Mouse (Mus musculus): ENCODE results near the gene Tmem63c.

DNA sequence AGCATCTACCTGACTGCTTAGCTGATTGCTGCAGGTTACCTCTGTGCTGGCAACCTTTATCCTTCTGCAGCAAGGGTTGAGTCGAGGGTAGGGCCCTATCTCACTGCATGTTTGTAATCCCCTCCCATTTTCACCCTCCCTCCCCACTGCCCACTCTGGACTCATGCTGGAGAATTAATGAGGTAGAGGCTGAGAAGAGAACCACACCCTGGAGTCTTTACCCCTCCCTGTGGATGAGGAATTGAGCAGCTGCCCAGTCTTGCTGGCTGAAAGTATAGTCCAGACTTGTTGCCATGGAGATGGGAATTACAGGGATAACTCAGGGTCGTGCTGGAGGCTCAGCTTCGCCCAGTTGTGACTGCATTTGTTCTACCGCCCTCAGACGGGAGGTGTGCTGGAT is 23.6 kb downstream of the Tmem63c start:
- TF ChIP-seq POLR2A (IDR thresholded peaks at IDR 0.05; ENCODE audit: low read depth, low read length) = no peak
- no peak for TF ChIP-seq CTCF (IDR thresholded peaks at IDR 0.05; ENCODE audit: extremely low read depth, insufficient read length, insufficient replicate concordance, low read depth, low read length)
